Mouse (Mus musculus) thymus, postnatal 4 days (tissue): ENCODE results near the gene Ncaph2.

ENCODE experiments used
- DNase-seq: peaks from one replicate; pipeline ENCODE4 v3.0.0; 2021

Gene Ncaph2

GRCm38 (mm10) chr15:89343325-89343724 lies 12.2 kb upstream of the Ncaph2 start:
- no peak for DNase-seq

- no peak for DNase-seq
Measured at GRCm38 (mm10) chr15:89350447-89350846, 5.1 kb upstream of the Ncaph2 start.

GRCm38 (mm10) chr15:89351302-89351701 lies 4.2 kb upstream of the Ncaph2 start:
- no peak for DNase-seq

GRCm38 (mm10) chr15:89352054-89352453 lies 3.5 kb upstream of the Ncaph2 start:
- DNase-seq, result no peak

GRCm38 (mm10) chr15:89352795-89353194 lies 2.7 kb upstream of the Ncaph2 start:
- DNase-seq, result no peak

- no peak for DNase-seq
Measured at GRCm38 (mm10) chr15:89353837-89354236, 1.7 kb upstream of the Ncaph2 start.

GRCm38 (mm10) chr15:89354455-89354854 lies 1.1 kb upstream of the Ncaph2 start:
- DNase-seq, result peak; percentile 35

GRCm38 (mm10) chr15:89356372-89356771 lies 853 bp downstream of the Ncaph2 start:
- peak; percentile 87 for DNase-seq

DNA sequence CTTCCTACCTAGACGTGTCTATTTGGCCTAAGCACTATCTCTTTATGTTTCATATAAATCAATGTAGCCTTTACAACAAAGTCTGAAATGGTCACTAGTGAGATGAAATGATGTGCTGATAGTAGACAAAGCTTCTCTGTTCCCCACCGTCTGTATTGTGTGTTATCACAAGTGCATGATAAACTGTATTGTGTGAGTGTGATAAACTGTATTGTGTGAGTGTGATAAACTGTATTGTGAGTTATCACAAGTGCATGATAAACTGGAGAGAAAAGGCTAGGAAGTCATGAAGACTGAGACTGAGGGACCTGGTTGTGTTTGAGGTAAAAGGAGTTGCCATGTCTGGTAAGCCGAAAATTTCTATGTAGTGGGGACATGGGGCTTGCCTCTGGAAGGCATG lies 3.3 kb downstream of the Ncaph2 start:
- DNase-seq, result no peak

DNA sequence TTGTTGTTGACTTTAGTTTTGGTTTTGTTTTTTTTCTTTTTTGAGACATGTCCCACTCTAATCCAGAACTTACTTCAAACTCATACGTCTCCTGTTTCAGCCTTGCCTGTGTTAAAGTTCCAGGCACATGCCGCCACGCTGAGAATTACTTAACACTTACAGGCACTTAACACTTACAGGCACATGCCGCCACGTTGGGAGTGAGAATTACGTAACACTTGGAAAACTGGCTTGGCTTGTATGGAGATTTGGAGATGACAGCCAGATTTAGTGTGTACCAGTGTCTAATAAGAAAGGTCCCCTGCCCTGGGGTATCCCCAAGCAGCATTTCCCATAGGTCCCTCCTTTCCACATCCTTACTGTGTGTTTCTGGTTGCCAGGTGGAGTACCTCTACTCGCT lies 7.5 kb downstream of the Ncaph2 start:
- no peak for DNase-seq

DNA sequence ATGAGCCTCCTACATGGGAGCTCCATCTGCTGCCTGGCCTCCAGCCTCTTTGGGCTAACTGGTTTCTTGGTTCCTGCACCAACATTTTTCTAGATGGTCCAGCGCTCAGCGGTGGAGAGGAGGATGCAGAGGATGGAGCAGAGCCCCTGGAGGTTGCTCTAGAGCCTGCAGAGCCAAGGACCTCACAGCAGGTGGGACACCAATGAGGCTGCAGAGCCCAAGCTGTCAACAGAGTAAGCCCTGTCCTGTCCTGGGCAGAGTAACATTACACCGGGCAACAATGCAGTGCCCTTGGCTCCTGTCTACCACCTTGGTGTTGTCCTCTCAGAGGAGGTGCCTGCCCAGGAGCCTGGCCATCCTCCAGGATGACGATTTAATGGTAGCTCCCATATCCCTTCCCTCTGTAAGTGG lies 9.6 kb downstream of the Ncaph2 start:
- no peak for DNase-seq

- no peak for DNase-seq
Measured at GRCm38 (mm10) chr15:89372068-89372467, 16.5 kb downstream of the Ncaph2 start.

DNA sequence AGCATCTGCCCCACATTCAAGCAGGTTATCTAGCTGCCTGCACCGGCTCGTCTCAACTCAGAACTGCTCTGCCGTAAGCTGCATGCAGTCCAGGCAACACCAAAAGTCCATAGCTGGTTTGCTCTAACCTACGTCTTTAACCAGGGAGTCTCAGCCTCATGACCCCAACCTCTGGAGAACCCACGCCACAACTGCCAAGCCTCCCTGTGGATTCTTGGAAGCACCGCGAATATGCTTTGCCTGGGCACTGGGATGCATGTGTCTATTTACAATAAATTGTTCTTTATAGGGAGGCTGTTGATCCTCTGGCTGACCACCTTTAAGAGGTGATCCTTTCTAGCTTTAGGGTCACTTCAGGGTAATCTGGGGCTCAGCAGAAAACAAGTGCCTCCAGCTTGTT lies 17.0 kb downstream of the Ncaph2 start:
- no peak for DNase-seq

GRCm38 (mm10) chr15:89373027-89373761 lies 17.7 kb downstream of the Ncaph2 start:
- DNase-seq, result peak; percentile 97

- peak; percentile 98 for DNase-seq
Measured at GRCm38 (mm10) chr15:89373762-89374248, 18.3 kb downstream of the Ncaph2 start, which contains the start of gene Sco2. Gene Sco2 (minus strand): TSS chr15:89373846.

GRCm38 (mm10) chr15:89374340-89374739 lies 18.8 kb downstream of the Ncaph2 start:
- no peak for DNase-seq

- DNase-seq, result no peak
Measured at GRCm38 (mm10) chr15:89374801-89375534, 19.4 kb downstream of the Ncaph2 start.

- no peak for DNase-seq
Measured at GRCm38 (mm10) chr15:89376040-89376439, 20.5 kb downstream of the Ncaph2 start.

DNA sequence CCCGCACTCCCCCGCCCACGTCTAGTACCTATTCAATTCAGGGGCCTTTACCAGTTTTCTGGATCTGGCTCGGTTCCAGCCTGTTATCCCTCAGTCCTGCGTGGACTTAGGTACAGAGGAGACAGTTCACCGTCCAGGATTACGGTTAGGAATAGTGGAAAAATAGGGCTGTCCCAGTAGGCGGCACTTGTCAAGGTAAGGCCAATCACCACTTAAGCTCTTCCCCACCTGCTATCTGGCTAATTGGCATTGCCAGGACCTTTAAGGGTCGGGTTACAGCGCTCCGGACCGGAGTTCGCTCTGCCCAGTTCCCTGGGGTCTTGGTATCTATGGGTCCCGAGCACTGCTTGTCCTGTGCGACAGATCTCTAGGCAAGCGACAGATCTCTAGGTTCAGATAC lies 21.4 kb downstream of the Ncaph2 start, which contains the start of gene Tymp:
TSS of gene Tymp (minus strand) at position 83 of the 400 bp plus-strand sequence.
- no peak for DNase-seq

DNA sequence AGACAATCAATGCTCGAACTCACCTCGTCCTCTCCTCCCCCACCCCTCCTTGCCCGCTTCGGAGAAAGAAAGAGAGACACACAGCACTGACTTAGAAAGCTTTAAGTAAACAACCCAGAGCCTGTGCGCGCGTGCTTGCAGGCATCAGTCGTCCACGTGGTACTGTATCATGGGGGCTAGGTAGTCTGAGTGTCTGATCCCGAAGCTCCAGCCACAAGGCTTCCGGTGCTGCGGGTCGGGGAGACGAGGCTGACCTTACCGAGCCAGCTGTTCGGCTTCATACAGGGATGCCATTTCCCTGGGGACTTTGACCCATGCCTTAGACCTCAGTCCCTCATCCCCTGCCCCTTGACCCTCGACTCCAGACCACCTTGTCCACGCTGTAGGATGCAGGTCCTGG lies 21.8 kb downstream of the Ncaph2 start:
- no peak for DNase-seq

- DNase-seq, result peak; percentile 35
Measured at GRCm38 (mm10) chr15:89377938-89378828, 22.7 kb downstream of the Ncaph2 start.

DNA sequence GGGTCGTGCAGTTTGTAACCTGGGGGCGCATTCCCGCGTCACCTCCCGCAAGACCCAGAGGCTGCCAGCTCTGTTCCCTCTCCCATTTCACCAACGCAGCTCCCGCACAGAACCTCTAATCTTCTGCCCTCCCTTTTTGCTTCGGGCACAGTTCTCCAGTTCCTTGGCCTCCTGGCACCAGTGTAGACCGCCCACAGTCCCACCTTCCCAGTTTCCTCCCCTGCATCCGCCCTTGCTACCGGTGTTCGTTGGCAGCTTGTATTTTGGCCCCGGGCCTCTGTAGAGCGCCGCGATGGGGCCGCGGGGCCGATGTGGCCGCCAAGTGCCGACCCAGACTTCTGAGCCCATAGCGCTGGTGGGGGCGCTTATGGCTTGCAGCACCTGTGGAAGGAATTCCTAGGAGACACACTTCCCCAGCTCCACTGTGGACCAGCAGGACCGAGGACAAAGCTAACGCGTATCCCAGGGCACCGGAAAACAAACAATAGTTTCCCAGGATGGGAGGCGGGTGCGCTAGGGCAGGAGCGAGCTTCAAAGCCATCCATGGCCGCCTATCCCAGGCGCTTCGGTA lies 23.4 kb downstream of the Ncaph2 start, which contains the start of gene Odf3b:
TSS of gene Odf3b (minus strand) at position 452 of the 571 bp plus-strand sequence.
- peak; percentile 51 for DNase-seq
